Mouse (Mus musculus) heart, adult 2 months (tissue): Measurements from ENCODE around the gene Gm11146. TPM values are rescaled to one million over a fixed set of nuclear protein-coding genes. Genes with fewer than 3 reads are reported as not detected.

Experiments
- DNase-seq, 2 experiments: peaks; one replicate each; pipeline ENCODE4 v3.0.0; 2021
- H3K27ac ChIP-seq: fragments of 200-600 bp; 2 replicates; pipeline ENCODE4 v1.8.1; 2022
- H3K27me3 ChIP-seq: fragments of 200-500 bp; 2 replicates; pipeline ENCODE4 v1.6.1; 2012; ENCODE audit warnings: mild to moderate bottlenecking, low read length, inconsistent platforms, mixed read lengths; ENCODE audit not compliant: control insufficient read depth, insufficient read depth
- H3K36me3 ChIP-seq: fragments of 200-500 bp; 2 replicates; pipeline ENCODE4 v1.6.1; 2012; ENCODE audit warnings: low read length, inconsistent platforms; ENCODE audit not compliant: control insufficient read depth, insufficient read depth
- H3K4me1 ChIP-seq: fragments of 200-500 bp; 2 replicates; pipeline ENCODE4 v1.6.1; 2011; ENCODE audit warnings: low read length; ENCODE audit not compliant: control insufficient read depth, insufficient read depth
- H3K4me3 ChIP-seq: fragments of 200-600 bp; 2 replicates; pipeline ENCODE4 v1.8.1; 2022
- H3K79me2 ChIP-seq: fragments of 200-500 bp; replicated peaks from 2 replicates; pipeline ENCODE4 v1.6.1; 2012; ENCODE audit warnings: mild to moderate bottlenecking, inconsistent platforms, low read length, moderate library complexity, mixed read lengths; ENCODE audit not compliant: control insufficient read depth, insufficient read depth
- H3K9ac ChIP-seq: fragments of 200-500 bp; 2 replicates; pipeline ENCODE4 v1.6.1; 2012; ENCODE audit warnings: low read depth, mild to moderate bottlenecking, control low read depth, inconsistent platforms, low read length, mixed read lengths
- CTCF ChIP-seq: fragments of 200-600 bp; IDR thresholded peaks from 2 replicates; pipeline ENCODE4 v1.8.1; 2022; ENCODE audit warnings: antibody characterized with exemption, mild to moderate bottlenecking, moderate library complexity
- EP300 ChIP-seq: fragments of 200-500 bp; IDR thresholded peaks from 2 replicates; pipeline ENCODE4 v1.6.1; 2011; ENCODE audit warnings: low read depth, low read length, control low read depth; ENCODE audit not compliant: insufficient read depth
- POLR2A ChIP-seq: fragments of 200-500 bp; IDR thresholded peaks from 2 replicates; pipeline ENCODE4 v1.6.1; 2011; ENCODE audit warnings: mild to moderate bottlenecking, low read depth, low read length, control low read depth; ENCODE audit not compliant: insufficient read depth
- WGBS: fragments of 180-500 bp; shearing (Covaris S2); methylation state at CpG from one replicate; pipeline ENCODE4 v1.1.7; 2018; 5-methylcytosine and 5-hydroxymethylcytosine counted together
- intact Hi-C: fragments of 180-260 bp; cut with DNase I; formaldehyde crosslinking; loops from one replicate; pipeline ENCODE4 v1.15.1; 2025
- polyA plus RNA-seq: library from polyadenylated mRNA; depleted of rRNA; stranded (reverse); fragments of >200 nt; gene quantifications from 2 replicates; pipeline ENCODE4 v1.2.3, GENCODE M21; 2012
- total RNA-seq, 2 experiments: library from RNA; stranded (reverse); gene quantifications; 2 replicates each; pipeline ENCODE4 v1.2.3; 2021

The Gm11146 gene
- total and polyA plus RNA-seq, 3 experiments = not detected

DNA sequence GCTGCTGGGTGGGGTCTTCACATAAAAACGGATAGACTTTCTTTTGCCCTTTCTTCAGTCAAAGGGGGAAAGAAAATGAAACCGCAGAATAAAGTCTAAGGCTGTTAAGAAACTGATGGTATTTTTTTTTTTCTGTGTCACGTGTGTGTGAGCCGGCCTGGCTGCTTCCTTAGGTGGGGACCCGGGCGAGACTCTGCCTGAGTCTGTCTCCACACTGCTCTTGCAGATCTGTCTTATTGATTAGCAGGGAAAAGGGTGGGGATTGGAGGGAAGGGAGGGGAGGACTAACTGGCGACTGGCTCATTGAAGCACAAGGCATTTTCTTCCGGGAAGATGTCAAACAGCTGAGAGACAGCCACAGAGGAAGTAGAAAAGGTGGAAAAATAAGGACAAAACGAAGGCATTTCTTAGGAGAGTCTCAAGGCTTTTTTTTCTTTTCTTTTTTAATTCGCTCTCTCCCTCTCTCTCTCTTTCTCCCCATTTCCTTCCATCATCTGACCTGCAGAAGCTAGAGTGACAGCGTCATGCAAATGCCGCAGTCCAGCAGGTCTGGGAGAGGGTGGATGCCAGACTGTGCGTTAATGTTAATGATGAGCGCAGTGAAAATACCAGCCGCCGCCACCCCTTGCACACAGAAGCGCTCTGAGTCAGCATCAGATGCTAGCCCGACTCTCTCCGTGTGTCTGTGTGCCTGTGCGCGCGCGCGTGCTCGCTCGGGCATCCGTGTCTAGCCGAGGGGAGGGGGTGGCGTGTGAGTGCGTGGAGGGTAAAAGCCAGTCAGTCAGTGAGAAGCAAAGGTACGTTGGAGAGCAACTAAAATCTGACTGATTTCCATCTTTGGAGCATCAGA, 42.2 kb upstream of the Gm11146 start:
- peak; percentile 64 to 66 for DNase-seq
- intact Hi-C loops = loop anchor here (5.0 kb wide), 1 partner anchor 47 kb away; no protein-coding TSS in a partner anchor
- no peak; the same call in 1 of the 2 replicates for TF ChIP-seq POLR2A
- no peak for TF ChIP-seq EP300
- TF ChIP-seq CTCF = no peak
- 11% methylated on average over 31 of the region's 31 CpGs for WGBS
- no peaks in the 10 kb centered on the region for H3K79me2 ChIP-seq
- peak overlapping the region; percentile 54 for H3K9ac ChIP-seq
- no peaks in the 10 kb centered on the region; the same call in none of the 2 replicates for H3K4me1 ChIP-seq
- peak overlapping the region; percentile 63 for H3K27ac ChIP-seq
- no peaks in the 10 kb centered on the region for H3K27me3 ChIP-seq
- H3K36me3 ChIP-seq = no peaks in the 10 kb centered on the region
- peak overlapping the region; percentile 40 for H3K4me3 ChIP-seq

DNA sequence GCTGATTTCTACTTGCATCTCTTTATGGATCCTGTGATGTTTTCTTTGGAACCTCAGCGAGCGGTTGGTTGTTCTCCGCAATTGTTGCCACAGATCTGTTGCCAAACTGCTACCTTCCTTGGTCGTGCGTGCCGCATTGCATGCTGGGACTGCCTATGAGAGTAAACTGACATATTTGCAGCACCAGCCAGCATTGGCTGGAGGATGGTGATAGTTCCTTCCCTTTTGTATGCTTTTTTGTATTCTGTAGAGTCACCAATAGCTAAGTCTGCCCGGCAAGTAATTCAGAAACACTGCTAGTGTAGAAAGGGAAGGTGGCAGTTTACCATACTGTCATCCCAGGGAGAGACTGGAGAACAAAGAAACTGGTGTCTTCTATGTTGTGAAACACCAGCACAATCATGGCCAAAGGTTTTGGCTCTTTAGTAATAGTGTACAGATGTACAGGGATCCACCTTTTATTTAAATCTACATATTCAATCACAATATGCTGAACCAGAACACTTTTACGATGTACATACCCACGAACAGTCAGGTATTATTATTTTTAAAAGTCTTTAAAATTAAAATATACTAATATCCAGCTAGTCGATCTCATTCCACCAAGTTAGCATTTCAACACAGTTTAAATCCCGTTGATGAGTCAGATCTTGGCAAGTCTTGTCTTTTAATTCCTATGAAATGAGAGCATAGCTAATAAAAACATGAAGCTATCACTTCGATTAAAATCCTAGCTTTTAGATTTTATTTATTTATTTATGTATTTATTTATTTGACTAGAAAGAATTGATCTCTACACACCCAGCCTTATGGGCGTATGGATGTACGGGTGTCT, 41.4 kb upstream of the Gm11146 start:
- intact Hi-C loops = loop anchor here (5.0 kb wide), 1 partner anchor 46 kb away; no protein-coding TSS in a partner anchor
- peak; percentile 46 to 49 for DNase-seq

DNA sequence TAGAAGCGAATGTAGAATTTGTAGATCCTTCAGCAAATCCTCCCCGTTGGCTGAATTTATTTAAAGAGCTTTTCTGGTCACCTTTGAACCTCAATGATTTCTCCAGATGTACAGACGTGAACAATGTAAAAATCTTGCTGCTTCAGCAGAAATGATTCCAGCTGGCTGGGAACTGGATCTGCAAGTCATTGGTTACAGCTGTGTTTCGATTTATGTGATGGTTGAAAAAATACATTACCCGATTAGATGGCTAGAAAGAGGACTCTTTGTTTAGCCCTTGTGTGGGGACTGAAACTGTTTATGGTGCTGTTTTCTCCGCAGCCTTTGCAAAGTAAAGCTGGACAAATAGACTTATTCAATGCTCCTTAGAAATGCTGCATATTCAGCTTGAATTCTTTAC, 34.6 kb upstream of the Gm11146 start:
- no peak for DNase-seq
- Histone ChIP-seq H3K27me3 (no peaks in the 10 kb centered on the region), H3K9ac (no peak overlapping the region), H3K4me1 (peaks cover 3% of the 10 kb centered on the region; the same call in 1 of the 2 replicates), H3K4me3 (no peak overlapping the region), H3K36me3 (no peaks in the 10 kb centered on the region; the same call in 1 of the 2 replicates), H3K79me2 (0 out of 2 replicates have a peak, but pooled peaks cover 1% of the 10 kb centered on the region), H3K27ac (no peak overlapping the region)
- WGBS = 47% methylated on average over 6 of the region's 6 CpGs
- intact Hi-C loops = no loop called here
- TF ChIP-seq POLR2A = no peak
- no peak for TF ChIP-seq EP300
- TF ChIP-seq CTCF = no peak

More for the DNA sequence above, 41.4 kb upstream of the Gm11146 start:
- TF ChIP-seq CTCF (no peak), EP300 (no peak), POLR2A (no peak)
- Histone ChIP-seq H3K9ac (no peak overlapping the region), H3K27ac (peak overlapping the region; percentile 63), H3K4me1 (no peaks in the 10 kb centered on the region; the same call in none of the 2 replicates), H3K36me3 (no peaks in the 10 kb centered on the region), H3K4me3 (peak overlapping the region; percentile 40), H3K27me3 (no peaks in the 10 kb centered on the region), H3K79me2 (no peaks in the 10 kb centered on the region)
- 50% methylated on average over 14 of the region's 14 CpGs for WGBS

- no peak overlapping the region for H3K9ac ChIP-seq
- H3K36me3 ChIP-seq = peaks cover 4% of the 10 kb centered on the region
- peaks cover 3% of the 10 kb centered on the region; the same call in 1 of the 2 replicates for H3K4me1 ChIP-seq
- H3K27ac ChIP-seq = no peak overlapping the region
- 93% methylated on average over 6 of the region's 6 CpGs for WGBS
- H3K27me3 ChIP-seq = no peaks in the 10 kb centered on the region
- H3K4me3 ChIP-seq = no peak overlapping the region
- intact Hi-C loops = no loop called here
- no peak for TF ChIP-seq EP300
- TF ChIP-seq POLR2A = no peak
- no peak for TF ChIP-seq CTCF
- DNase-seq = no peak
- 0 out of 2 replicates have a peak, but pooled peaks cover 1% of the 10 kb centered on the region for H3K79me2 ChIP-seq
These were observed 30.5 kb upstream of the Gm11146 start for GRCm38 (mm10) chr16:77632315-77632881.

DNA sequence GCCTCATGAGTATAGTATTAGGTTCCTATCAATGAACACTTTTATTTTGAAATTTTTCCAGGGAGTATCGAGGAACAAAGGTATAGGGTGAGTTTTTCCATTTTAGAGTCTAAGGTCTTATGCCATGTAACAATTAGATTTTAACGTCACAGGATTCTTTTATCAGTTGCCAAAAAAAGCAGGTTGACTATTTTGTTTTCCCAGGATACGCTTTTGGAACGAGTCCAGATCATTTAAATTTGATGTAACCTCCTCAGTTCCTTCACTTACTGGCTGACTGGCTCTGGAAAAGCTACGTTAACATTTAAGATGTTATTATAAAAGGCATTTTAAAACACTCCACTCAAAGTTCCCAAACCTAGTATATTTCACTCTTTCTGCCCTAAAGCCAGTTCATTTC, 20.8 kb upstream of the Gm11146 start:
- Histone ChIP-seq H3K4me3 (no peak overlapping the region), H3K36me3 (no peaks in the 10 kb centered on the region), H3K79me2 (no peaks in the 10 kb centered on the region), H3K4me1 (no peaks in the 10 kb centered on the region), H3K27ac (no peak overlapping the region), H3K27me3 (no peaks in the 10 kb centered on the region), H3K9ac (no peak overlapping the region)
- no peak for DNase-seq
- intact Hi-C loops = no loop called here
- TF ChIP-seq POLR2A (no peak), EP300 (no peak), CTCF (no peak)
- 33% methylated on average over 5 of the region's 5 CpGs for WGBS
